Mouse (Mus musculus) adrenal gland, adult 2 months (tissue): ENCODE results near the gene Cnot10. TPM values are rescaled to one million over a fixed set of nuclear protein-coding genes. Genes with fewer than 3 reads are reported as not detected.

Experiments
- DNase-seq: peaks from one replicate; pipeline ENCODE4 v3.0.0; 2021
- polyA plus RNA-seq: library from polyadenylated mRNA; depleted of rRNA; stranded (reverse); fragments of >200 nt; gene quantifications from 2 replicates; pipeline ENCODE4 v1.2.3, GENCODE M21; 2012
- total RNA-seq, 2 experiments: library from RNA; stranded (reverse); gene quantifications; 2 replicates each; pipeline ENCODE4 v1.2.3; 2021

Cnot10 gene
- total and polyA plus RNA-seq, 3 experiments: 16.8 to 36.2 (median 31.9) TPM

GRCm38 (mm10) chr9:114583812-114584182 is 56.2 kb downstream of the Cnot10 start:
- peak; percentile 78 for DNase-seq

GRCm38 (mm10) chr9:114578646-114579045 is 61.3 kb downstream of the Cnot10 start:
- DNase-seq: no peak

- DNase-seq: no peak
These were observed 64.0 kb downstream of the Cnot10 start for GRCm38 (mm10) chr9:114576001-114576400.

- no peak for DNase-seq
These were observed 66.5 kb downstream of the Cnot10 start for GRCm38 (mm10) chr9:114573528-114573927.

- DNase-seq: no peak
These were observed 71.1 kb downstream of the Cnot10 start for GRCm38 (mm10) chr9:114568682-114569474.

GRCm38 (mm10) chr9:114564667-114565066 is 75.3 kb downstream of the Cnot10 start:
- no peak for DNase-seq

- DNase-seq: no peak
These were observed 76.0 kb downstream of the Cnot10 start, which contains the start of gene Trim71 for GRCm38 (mm10) chr9:114563761-114564606. Gene Trim71, minus strand, starts transcription at chr9:114564369.

GRCm38 (mm10) chr9:114562919-114563751 is 76.8 kb downstream of the Cnot10 start:
- DNase-seq: peak; percentile 10

GRCm38 (mm10) chr9:114562031-114562918 is 77.7 kb downstream of the Cnot10 start:
- no peak for DNase-seq

GRCm38 (mm10) chr9:114561671-114561971 is 78.4 kb downstream of the Cnot10 start:
- no peak for DNase-seq

- no peak for DNase-seq
These were observed 79.0 kb downstream of the Cnot10 start for GRCm38 (mm10) chr9:114560771-114561670.

GRCm38 (mm10) chr9:114560141-114560540 is 79.8 kb downstream of the Cnot10 start:
- no peak for DNase-seq

- no peak for DNase-seq
These were observed 82.9 kb downstream of the Cnot10 start for GRCm38 (mm10) chr9:114557086-114557485.

- DNase-seq: no peak
These were observed 83.6 kb downstream of the Cnot10 start for GRCm38 (mm10) chr9:114556276-114556855.

GRCm38 (mm10) chr9:114554355-114554979 is 85.5 kb downstream of the Cnot10 start:
- no peak for DNase-seq

- DNase-seq: no peak
These were observed 86.2 kb downstream of the Cnot10 start for GRCm38 (mm10) chr9:114553828-114554227.

GRCm38 (mm10) chr9:114550033-114550432 is 90.0 kb downstream of the Cnot10 start:
- no peak for DNase-seq

- DNase-seq: no peak
These were observed 90.9 kb downstream of the Cnot10 start for GRCm38 (mm10) chr9:114549117-114549516.

GRCm38 (mm10) chr9:114548496-114548895 is 91.5 kb downstream of the Cnot10 start:
- DNase-seq: no peak
